Mouse (Mus musculus): ENCODE data around the gene Cd8b1.

The Cd8b1 gene

DNA sequence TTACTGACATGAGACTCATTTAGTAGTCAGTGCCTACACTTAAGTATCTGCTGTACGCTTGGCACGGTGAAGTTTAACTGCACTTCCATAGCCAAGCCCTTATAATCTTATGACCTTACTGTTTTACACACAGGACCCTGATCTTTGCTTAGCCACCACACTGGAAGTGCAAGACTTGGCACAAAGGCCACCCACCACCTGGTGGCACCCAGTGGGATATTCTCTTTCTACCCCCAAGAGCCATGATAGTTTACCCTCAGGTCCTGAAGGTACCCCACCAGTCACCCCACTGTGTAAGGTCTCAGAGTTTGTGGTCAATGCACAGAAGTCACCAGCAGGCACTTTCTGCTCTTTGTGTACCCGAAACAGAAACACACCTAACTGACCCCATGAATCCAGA, 28.6 kb downstream of the Cd8b1 start:
- DNase-seq (ENCODE audit: low read depth) = no peak

DNA sequence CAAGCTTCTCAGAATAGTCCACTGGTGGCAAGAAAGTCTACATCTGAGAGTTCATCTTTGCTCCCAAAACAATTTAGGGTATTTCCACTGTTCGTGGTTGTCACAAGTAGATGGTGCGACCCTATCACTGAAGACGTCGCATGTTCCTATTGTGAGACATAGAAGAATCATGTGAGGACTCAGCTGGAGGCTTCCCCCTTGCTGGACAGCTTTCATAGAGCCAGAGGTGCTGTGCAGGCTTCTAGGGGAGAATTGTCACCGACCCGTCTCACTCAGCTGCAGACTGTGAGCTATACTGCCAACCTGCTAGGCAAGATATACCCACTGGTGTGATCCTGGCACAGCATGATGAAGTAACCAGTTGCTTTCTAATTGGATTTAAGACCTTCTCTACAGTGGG, 29.6 kb downstream of the Cd8b1 start:
- no peak for DNase-seq (ENCODE audit: low read depth)

DNA sequence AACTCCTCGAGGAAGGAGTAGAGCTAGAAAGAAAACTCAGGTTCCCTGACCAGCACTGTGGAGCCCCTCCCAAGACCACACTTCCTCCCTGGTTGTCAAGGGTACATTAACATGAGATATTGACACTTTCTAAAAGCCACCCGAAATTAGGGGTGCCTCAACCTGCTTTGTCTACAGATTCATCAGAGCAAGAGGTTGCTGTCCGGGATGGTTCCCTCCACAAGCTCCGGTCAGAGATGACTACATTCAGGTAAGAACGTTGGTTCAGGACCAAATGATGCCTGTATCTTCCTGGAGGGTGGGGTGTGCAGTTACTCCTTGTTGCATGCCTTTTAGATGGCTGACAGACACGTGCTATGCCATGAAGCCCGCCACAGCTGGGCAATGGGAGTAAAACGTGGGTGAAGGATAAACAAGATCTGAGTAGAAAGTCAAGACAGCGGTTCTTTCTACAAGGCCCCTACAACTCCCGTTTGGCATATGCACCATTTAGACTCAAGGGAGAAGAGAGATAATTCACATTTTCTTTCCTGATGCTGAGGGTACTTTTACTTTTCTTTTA, 30.4 kb downstream of the Cd8b1 start:
- DNase-seq (ENCODE audit: low read depth) = no peak

DNA sequence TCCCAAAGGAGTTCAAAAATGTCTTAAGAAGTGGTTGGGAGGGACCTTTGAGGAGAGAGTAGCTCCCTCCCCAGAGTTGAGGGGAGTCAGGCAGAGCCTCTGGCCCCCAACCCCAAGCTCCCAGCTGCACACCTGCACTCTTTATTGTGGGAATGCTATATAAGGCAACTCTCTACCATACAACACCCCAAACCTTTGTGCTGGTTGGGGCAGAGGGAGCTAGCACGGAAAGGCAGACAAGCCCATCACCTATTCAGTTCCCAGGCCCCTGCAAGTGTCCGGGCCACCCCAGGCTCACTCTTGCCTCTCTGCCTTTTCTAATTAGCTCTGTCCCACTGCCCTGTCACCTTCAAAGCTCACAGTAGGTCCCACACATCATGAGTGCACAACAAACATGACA, 31.1 kb downstream of the Cd8b1 start:
- no peak for DNase-seq (ENCODE audit: low read depth)

DNA sequence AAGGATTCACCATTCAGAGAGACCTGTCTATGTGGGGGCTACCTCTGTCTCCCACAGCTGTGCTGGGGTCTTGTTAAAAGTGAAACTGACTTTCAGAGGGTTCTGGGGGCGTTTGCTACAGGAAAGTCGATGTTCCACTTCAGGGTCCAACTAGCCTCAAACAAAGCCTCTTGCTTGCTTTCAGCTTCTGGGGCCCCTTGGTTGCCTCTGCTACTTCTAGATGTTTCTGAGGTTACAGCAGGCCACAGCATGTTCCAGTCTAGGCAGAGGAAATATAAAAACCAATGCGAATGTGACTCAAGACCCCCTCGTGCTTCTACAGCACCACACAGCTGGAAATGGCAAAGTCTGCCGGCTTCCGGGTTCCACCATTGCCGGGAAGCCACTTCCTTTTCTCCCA, 34.9 kb downstream of the Cd8b1 start:
- no peak for DNase-seq (ENCODE audit: low read depth)

DNA sequence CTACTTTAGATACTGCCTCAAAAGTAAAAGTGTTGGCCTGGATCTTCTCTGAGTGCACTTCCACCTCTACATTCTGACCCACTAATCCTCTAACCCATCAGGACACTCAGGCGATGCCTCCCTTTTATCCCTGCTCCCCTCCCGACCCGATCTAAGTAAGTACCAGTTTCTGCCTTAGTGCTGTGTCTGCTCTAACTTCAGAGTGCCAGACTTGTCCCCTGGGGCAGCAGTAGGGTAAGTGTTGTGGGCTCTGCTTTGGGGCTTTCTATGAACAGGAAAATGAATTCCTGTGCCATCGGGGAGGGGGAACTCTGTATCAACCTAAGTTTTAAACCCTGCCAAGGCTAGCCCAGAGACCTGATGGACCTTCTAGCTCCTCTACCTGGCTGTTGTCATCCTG, 37.6 kb downstream of the Cd8b1 start:
- no peak for DNase-seq (ENCODE audit: low read depth)

DNA sequence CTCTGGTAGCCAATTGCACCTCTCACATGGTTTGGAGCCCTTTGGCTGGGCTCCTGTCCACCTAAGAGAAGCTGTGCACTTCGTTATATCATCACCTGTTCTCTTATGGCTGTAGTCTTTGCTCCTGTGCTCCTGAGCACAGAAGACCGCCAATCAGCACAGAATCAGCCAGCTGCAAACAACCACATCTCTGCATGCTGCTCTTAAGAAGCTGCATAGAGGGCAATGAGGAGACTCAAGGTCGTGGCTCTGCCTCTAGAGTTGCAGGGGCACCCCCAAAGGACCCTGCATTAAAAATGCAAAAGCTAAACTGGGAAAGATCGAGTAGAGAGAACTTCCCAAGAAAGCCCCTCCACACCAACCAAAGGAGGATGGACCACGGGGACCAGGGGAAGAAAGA, 38.2 kb downstream of the Cd8b1 start:
- DNase-seq (ENCODE audit: low read depth) = no peak

DNA sequence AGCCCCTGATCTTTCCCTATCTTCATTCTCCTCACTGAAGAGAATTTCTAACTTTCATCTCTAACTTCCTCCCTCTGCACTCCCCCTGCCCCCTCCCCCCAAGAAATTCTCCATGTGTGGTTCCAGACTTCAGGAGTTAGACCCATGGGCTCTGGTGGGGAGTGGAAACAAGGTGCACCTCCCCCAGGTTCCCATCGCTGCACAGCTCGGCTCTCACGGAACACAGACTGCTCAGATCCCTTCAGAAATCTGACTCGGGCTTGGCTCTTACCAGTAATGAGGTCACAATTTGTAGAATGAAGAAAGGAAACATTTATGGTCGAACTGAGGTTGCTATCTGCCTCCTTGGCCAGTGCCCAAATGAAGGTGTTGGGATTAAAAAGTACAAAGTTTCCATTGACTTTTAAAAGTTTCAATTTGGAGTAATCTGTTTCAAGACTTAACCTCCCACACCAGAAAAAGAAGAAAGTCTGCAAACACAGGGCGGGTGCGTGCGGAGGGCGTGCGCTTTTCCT, 38.6 kb downstream of the Cd8b1 start:
- no peak for DNase-seq (ENCODE audit: low read depth)

DNA sequence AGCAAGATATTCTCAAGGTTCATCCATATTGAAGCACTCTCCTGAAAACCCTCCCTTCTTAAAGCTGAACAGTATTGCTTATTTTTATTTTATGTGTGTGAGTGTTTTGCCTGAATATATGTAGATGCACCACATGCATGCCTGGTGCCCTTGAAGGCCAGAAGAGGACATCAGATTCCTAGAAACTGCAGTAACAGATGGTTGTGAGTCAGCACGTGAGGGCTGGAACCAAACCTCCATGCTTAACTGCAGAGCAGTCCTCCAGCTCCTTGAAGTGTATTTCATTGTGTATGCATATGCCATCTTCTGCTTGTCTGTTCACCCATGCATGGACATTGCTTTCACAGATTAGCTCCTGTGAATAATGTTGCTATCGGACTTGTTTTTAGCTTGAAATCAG, 41.4 kb downstream of the Cd8b1 start:
- no peak for DNase-seq (ENCODE audit: low read depth)

DNA sequence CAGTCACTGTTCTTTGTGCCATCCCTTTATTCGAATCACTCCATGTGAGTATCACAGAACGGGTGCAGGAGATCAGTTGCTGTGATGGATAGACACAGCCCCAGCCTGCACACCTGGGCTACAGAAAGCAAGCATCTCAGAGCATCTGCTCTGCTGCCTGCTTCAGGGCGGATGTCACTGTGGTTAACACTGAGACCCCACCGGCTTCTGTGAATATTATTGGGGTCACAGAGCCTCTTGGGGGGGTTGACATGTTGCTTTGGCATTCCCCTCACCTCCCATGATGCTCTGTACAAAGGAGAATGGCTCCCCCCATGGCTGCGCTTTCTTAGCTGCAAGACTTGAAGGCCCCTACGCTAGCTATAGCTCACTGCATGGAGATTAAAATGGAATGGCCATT, 46.8 kb downstream of the Cd8b1 start:
- no peak for DNase-seq (ENCODE audit: low read depth)

DNA sequence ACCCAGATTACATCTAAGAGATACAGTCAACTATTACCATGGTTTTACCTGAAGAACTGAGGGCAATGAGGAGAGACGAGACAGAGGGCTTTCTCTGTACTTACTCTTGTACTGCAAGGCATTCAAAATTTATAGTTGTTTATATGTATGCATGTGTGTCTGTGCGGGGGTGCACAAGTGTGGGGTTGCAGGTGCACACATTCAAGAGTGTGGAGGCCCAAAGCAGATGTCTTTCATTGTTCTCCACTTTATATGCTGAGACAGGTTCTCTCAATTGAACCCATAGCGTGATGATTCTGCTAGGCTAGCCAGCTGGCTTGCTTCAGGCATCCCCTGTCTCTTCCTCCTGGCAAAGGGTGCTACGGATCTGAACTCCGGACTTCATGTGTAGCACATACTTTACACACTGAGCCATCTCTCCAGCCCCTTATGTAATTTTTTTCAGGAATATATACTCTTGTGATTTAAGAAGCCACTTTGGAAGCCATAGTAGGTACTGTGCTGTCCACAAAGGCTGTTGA, 48.6 kb downstream of the Cd8b1 start:
- DNase-seq (ENCODE audit: low read depth) = no peak

DNA sequence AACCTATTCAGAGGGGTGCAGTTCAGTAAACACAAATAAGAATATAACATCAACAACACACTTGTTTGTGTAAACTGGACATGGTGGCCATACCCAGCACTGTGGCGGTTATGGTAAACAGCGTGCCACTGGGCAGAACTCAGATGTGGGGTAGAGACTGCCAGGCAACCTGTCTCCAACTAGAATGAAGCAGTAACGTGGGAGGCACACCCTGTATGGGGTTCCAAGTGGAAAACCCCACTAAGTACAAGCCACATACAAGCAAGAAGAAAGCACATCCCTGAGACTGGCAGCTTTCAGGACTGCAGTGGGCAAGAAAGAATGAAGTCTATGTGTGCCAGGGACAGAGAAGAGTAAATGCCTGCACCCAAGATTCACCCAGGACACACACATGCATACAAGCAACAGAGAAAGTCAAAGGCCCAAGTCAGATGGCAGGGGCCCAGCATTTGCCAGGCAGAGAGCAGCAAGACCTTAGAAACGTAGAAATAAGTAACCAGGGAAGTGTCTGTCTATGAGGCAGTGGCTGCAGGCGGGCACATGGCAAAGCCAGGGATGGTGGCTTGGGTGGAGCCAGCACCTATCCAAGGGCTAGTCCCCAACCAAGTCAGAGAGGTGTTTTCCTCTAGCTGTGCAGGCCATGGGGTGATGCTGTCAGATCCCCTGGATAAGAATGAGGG, 49.6 kb downstream of the Cd8b1 start:
- DNase-seq (ENCODE audit: low read depth) = no peak

DNA sequence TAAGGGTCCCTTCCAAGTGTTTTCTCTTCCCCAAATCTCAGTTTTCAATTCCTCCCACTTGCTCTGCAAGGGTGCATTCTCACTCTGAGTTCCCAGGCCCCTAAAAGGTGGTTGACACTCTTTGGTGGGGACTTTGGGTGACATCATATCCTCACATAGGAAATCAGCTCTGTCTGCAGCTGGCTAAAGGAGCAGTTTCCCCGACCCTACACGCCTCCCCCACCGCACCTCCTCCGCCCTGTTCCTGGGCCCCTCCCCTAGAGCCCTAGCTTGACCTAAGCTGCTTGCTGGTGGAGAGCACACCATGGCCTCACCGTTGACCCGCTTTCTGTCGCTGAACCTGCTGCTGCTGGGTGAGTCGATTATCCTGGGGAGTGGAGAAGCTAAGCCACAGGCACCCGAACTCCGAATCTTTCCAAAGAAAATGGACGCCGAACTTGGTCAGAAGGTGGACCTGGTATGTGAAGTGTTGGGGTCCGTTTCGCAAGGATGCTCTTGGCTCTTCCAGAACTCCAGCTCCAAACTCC, 50.7 kb downstream of the Cd8b1 start, which contains the start of gene Cd8a:
Gene Cd8a, plus strand, starts transcription at position 179 of the 527 bp plus-strand sequence.
- no peak for DNase-seq (ENCODE audit: low read depth)

DNA sequence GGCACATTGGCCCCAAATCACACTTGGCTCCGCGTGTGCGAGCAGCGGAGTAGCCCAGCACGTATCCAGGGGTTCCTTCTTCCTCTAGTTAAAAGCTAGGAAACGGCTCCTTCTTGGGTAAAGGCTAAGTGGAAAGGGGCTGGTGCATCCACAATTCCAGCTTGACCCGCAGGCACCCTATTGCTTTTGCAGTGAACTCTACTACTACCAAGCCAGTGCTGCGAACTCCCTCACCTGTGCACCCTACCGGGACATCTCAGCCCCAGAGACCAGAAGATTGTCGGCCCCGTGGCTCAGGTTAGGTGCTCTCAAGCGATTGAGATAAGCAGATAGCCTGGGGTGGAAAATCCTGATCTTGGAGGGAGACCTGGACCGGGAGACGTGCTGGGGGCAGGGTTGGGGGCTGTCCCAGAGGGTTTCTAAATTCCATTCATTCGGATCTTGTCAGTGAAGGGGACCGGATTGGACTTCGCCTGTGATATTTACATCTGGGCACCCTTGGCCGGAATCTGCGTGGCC, 51.8 kb downstream of the Cd8b1 start:
- no peak for DNase-seq (ENCODE audit: low read depth)

DNA sequence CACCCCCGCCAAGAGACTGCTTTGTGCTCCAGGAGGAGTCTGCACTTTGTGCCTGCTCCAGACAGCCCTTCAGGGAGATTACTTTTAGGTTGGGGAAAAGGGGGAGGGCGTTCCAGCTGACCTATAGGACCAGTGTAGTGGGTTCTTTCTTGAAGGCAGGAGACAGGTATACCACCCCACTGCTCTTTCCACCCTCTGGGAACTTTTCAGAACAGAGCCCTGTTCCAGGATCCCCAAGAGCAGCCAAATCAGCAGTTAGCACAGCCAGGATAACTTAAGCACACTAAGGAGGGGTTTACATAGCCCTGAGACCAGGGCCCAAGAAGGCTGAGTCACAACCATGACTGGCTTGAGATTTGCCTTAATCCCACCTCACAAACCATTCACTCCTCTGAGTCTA, 52.3 kb downstream of the Cd8b1 start:
- DNase-seq (ENCODE audit: low read depth) = no peak

DNA sequence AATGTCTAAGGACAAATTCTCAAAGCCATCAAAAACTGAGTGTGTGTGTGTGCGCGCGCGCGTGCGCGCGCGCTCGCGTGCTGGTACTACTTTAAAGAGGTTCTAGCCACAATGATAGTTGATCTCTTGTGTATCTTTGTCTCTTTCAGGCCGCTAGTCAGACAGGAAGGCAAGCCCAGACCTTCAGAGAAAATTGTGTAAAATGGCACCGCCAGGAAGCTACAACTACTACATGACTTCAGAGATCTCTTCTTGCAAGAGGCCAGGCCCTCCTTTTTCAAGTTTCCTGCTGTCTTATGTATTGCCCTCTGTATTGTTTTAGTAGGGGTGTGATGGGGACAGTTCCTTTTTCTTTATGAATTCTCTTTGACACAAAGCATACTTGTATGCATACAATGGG, 54.1 kb downstream of the Cd8b1 start:
- DNase-seq (ENCODE audit: low read depth) = no peak

DNA sequence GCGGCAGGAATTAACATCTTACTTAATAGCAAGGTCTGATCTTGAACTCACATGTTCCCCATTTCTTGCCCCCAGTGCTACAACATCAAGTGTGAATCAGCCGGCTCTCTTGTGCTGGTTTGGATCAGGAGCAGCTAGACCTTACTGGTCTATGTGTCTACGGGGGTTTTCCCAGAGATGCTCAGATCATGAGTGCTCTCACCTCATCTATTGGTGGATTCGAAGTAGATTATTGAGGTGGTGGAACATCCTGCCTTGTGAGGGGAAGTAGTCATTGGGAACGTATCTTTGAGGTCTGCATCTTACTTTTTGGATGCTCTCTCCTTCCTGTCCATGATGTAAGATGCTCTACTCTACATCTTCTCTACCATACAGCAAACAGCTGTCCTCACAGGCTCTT, 59.1 kb downstream of the Cd8b1 start:
- DNase-seq (ENCODE audit: low read depth) = peak; percentile 12
